Mouse (Mus musculus): ENCODE measurements around the gene Suox.
"Not testable (repeated sequence)": the region's sequence is repeated elsewhere in the genome, so short reads cannot be mapped to it uniquely, and the experiment has no call there.

The Suox gene

GRCm38 (mm10) chr10:128663441-128664220 lies 10.2 kb downstream of the Suox start:
- no peak for DNase-seq

GRCm38 (mm10) chr10:128662465-128662864 lies 11.4 kb downstream of the Suox start:
- no peak for DNase-seq

- no peak for DNase-seq
Measured at GRCm38 (mm10) chr10:128659490-128659889, 14.4 kb downstream of the Suox start.

GRCm38 (mm10) chr10:128657844-128658243 lies 16.0 kb downstream of the Suox start:
- no peak for DNase-seq

GRCm38 (mm10) chr10:128656731-128657130 lies 17.1 kb downstream of the Suox start:
- DNase-seq = no peak

GRCm38 (mm10) chr10:128655254-128655653 lies 18.6 kb downstream of the Suox start:
- DNase-seq = no peak

GRCm38 (mm10) chr10:128653866-128654265 lies 20.0 kb downstream of the Suox start:
- DNase-seq = no peak

- DNase-seq = peak; percentile 39
Measured at GRCm38 (mm10) chr10:128646139-128647089, 27.5 kb downstream of the Suox start.

GRCm38 (mm10) chr10:128645111-128646011 lies 28.5 kb downstream of the Suox start, which contains the start of gene Ikzf4:
Ikzf4 (minus strand) TSS chr10:128645991.
- DNase-seq = peak; percentile 59

- DNase-seq = no peak
Measured at GRCm38 (mm10) chr10:128642749-128643148, 31.1 kb downstream of the Suox start.

- DNase-seq = no peak
Measured at GRCm38 (mm10) chr10:128641871-128642270, 32.0 kb downstream of the Suox start.

- no peak for DNase-seq
Measured at GRCm38 (mm10) chr10:128640891-128641290, 33.0 kb downstream of the Suox start.

- DNase-seq = no peak
Measured at GRCm38 (mm10) chr10:128639999-128640398, 33.9 kb downstream of the Suox start.

- no peak for DNase-seq
Measured at GRCm38 (mm10) chr10:128637011-128637410, 36.9 kb downstream of the Suox start.

GRCm38 (mm10) chr10:128636561-128636960 lies 37.3 kb downstream of the Suox start:
- DNase-seq = no peak

- DNase-seq = no peak
Measured at GRCm38 (mm10) chr10:128635697-128636096, 38.2 kb downstream of the Suox start.

GRCm38 (mm10) chr10:128631571-128631970 lies 42.3 kb downstream of the Suox start:
- no peak for DNase-seq

- not testable (repeated sequence) for DNase-seq
Measured at GRCm38 (mm10) chr10:128630306-128630705, 43.6 kb downstream of the Suox start.

- no peak for DNase-seq
Measured at GRCm38 (mm10) chr10:128629746-128630145, 44.1 kb downstream of the Suox start.

GRCm38 (mm10) chr10:128627398-128628317 lies 46.2 kb downstream of the Suox start:
- peak; percentile 30 for DNase-seq
